Mouse (Mus musculus) kidney, postnatal 0 days (tissue): ENCODE results near the gene Klhdc4. TPM values are rescaled to one million over a fixed set of nuclear protein-coding genes. Genes with fewer than 3 reads are reported as not detected.

Experiments used
- ATAC-seq: fragments of 200-750 bp; cut with Nextera tagmentation; replicated peaks from 2 replicates; pipeline ENCODE4 v1.8.0; 2017; ENCODE audit warnings: low read depth, moderate number of reproducible peaks, moderate TSS enrichment, moderate library complexity; ENCODE audit not compliant: low FRiP score
- DNase-seq: peaks from one replicate; pipeline ENCODE4 v3.0.0-alpha.2; 2016; ENCODE audit warnings: low spot score
- H3K27ac ChIP-seq: fragments of 300-500 bp; sonication (generic); 2 replicates; pipeline ENCODE4 v1.5.1; 2014; ENCODE audit warnings: mild to moderate bottlenecking
- H3K27me3 ChIP-seq: fragments of 300-500 bp; sonication (generic); 2 replicates; pipeline ENCODE4 v1.6.1; 2014; ENCODE audit warnings: low read length, mixed read lengths; ENCODE audit not compliant: insufficient read depth
- H3K36me3 ChIP-seq: fragments of 300-500 bp; sonication (generic); 2 replicates; pipeline ENCODE4 v1.6.1; 2014; ENCODE audit warnings: low read length, mixed read lengths; ENCODE audit not compliant: insufficient read depth
- H3K4me1 ChIP-seq: fragments of 300-500 bp; sonication (generic); replicated peaks from 2 replicates; pipeline ENCODE4 v1.6.1; 2014; ENCODE audit warnings: antibody characterized with exemption, low read length, mixed read lengths; ENCODE audit not compliant: insufficient read depth
- H3K4me2 ChIP-seq: fragments of 300-500 bp; sonication (generic); 2 replicates; pipeline ENCODE4 v1.6.1; 2014; ENCODE audit warnings: mild to moderate bottlenecking, low read length, moderate library complexity, mixed read lengths
- H3K4me3 ChIP-seq: fragments of 300-500 bp; sonication (generic); replicated peaks from 2 replicates; pipeline ENCODE4 v1.5.1; 2014; ENCODE audit warnings: low read depth, low read length
- H3K9ac ChIP-seq: fragments of 300-500 bp; sonication (generic); 2 replicates; pipeline ENCODE4 v1.6.1; 2014; ENCODE audit warnings: low read depth, low read length
- H3K9me3 ChIP-seq: fragments of 300-500 bp; sonication (generic); replicated peaks from 2 replicates; pipeline ENCODE4 v1.6.1; 2016; ENCODE audit warnings: low read length, inconsistent platforms, mixed read lengths
- CTCF ChIP-seq: IDR thresholded peaks from 2 replicates; pipeline ENCODE4 v1.5.1; 2016; ENCODE audit warnings: antibody characterized with exemption, low read depth, mild to moderate bottlenecking, moderate library complexity
- WGBS: fragments of 180-500 bp; shearing (Covaris S2); extraction: QIAGEN DNeasy Blood & Tissue Kit; methylation state at CpG from one replicate; pipeline ENCODE4 v1.1.7; 2014; 5-methylcytosine and 5-hydroxymethylcytosine counted together
- polyA plus RNA-seq: library from polyadenylated mRNA; unstranded; fragments of >200 nt; fragmentation: Nextera tagmentation; extraction: Ambion mirVana; gene quantifications from 2 replicates; pipeline ENCODE4 v1.2.1, GENCODE M21; 2015

The Klhdc4 gene
- polyA plus RNA-seq, 1 experiment from 2014 or later = 21.2 TPM

DNA sequence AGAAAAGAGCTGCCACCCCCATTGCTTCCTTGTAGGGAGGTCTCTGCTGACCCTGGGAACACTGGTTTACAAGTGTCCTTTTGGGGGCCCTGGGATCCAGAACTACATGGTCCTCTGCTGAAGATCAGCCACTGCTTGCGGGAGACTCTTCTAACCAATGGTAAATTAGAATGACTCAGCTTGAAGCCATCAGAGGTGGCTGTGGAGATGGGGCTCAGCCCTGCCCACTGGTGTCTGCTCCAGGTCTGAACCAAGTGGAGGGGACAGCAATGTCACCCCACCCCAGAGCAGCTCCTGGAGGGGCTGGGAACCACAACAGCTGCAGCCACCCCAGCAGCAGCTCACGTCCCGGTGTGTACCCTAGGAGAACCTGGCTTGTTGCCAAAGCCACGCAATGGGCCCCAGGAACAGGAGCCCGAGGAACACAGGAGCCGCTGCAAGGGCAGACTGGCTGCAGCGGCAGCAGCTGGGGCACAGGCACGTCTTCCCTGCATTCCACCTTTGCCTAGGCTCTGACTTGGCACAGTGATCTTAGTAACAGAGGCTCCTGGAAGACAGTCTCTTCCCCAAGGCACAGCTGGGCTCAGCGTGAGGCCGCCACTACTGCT, 42.6 kb upstream of the Klhdc4 start:
- H3K27me3 ChIP-seq = no peaks in the 10 kb centered on the region
- H3K4me3 ChIP-seq = no peak overlapping the region
- H3K4me1 ChIP-seq = peaks cover 12% of the 10 kb centered on the region; the same call in 1 of the 2 replicates
- no peak for TF ChIP-seq CTCF
- H3K4me2 ChIP-seq = no peak overlapping the region
- H3K27ac ChIP-seq = no peak overlapping the region
- H3K36me3 ChIP-seq = no peaks in the 10 kb centered on the region
- DNase-seq (no peak), ATAC-seq (no peak)
- H3K9ac ChIP-seq = no peak overlapping the region
- WGBS = 27% methylated on average over 10 of the region's 10 CpGs
- no peaks in the 10 kb centered on the region for H3K9me3 ChIP-seq

- H3K4me3 ChIP-seq = no peak overlapping the region
- DNase-seq (no peak), ATAC-seq (no peak)
- H3K27ac ChIP-seq = no peak overlapping the region
- H3K9me3 ChIP-seq = no peaks in the 10 kb centered on the region
- no peak for TF ChIP-seq CTCF
- 87% methylated on average over 2 of the region's 2 CpGs for WGBS
- no peaks in the 10 kb centered on the region for H3K27me3 ChIP-seq
- H3K4me2 ChIP-seq = no peak overlapping the region
- H3K4me1 ChIP-seq = peaks cover 8% of the 10 kb centered on the region; the same call in 1 of the 2 replicates
- H3K36me3 ChIP-seq = no peaks in the 10 kb centered on the region
- H3K9ac ChIP-seq = no peak overlapping the region
Measured at GRCm38 (mm10) chr8:121870190-121870589, 40.8 kb upstream of the Klhdc4 start.

DNA sequence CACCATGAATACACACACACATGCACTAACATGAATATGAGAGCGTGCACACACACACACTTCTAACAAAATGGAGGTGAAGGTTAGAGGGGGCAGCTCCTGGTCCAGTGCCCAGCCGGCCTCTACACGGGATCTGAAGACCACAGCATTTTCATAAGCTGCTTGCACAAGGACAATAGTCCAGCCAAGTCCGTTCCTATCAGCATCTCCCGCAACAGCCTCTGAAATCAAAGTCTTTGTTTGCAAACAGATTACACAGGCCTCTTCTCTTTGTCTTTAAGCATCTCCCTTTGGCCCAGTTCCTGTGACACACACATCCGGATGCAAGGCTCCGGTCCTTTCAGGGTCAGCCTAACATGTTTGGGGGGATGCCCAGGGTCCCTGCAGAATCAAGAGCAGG, 39.5 kb upstream of the Klhdc4 start:
- Histone ChIP-seq H3K27ac (no peak overlapping the region), H3K36me3 (no peaks in the 10 kb centered on the region), H3K9ac (no peak overlapping the region), H3K4me1 (no peaks in the 10 kb centered on the region), H3K4me3 (no peak overlapping the region), H3K27me3 (no peaks in the 10 kb centered on the region), H3K4me2 (no peak overlapping the region), H3K9me3 (no peaks in the 10 kb centered on the region)
- 89% methylated on average over 7 of the region's 7 CpGs for WGBS
- no peak for TF ChIP-seq CTCF
- no peak for DNase-seq
- no peak for ATAC-seq

GRCm38 (mm10) chr8:121868196-121868595, 38.8 kb upstream of the Klhdc4 start:
- Histone ChIP-seq H3K9me3 (no peaks in the 10 kb centered on the region), H3K27ac (no peak overlapping the region), H3K4me1 (no peaks in the 10 kb centered on the region), H3K36me3 (no peaks in the 10 kb centered on the region), H3K9ac (no peak overlapping the region), H3K4me2 (no peak overlapping the region), H3K4me3 (no peak overlapping the region), H3K27me3 (no peaks in the 10 kb centered on the region)
- 85% methylated on average over 5 of the region's 5 CpGs for WGBS
- DNase-seq (no peak), ATAC-seq (no peak)
- TF ChIP-seq CTCF = no peak

GRCm38 (mm10) chr8:121865356-121865755, 36.0 kb upstream of the Klhdc4 start:
- Histone ChIP-seq H3K4me3 (no peak overlapping the region), H3K9ac (no peak overlapping the region), H3K27me3 (no peaks in the 10 kb centered on the region), H3K36me3 (no peaks in the 10 kb centered on the region), H3K4me2 (no peak overlapping the region), H3K27ac (no peak overlapping the region), H3K4me1 (no peaks in the 10 kb centered on the region), H3K9me3 (no peaks in the 10 kb centered on the region)
- ATAC-seq (no peak), DNase-seq (no peak)
- WGBS = 63% methylated on average over 8 of the region's 8 CpGs
- no peak for TF ChIP-seq CTCF

- Histone ChIP-seq H3K4me3 (no peak overlapping the region), H3K36me3 (no peaks in the 10 kb centered on the region), H3K4me1 (no peaks in the 10 kb centered on the region), H3K9me3 (no peaks in the 10 kb centered on the region), H3K27ac (no peak overlapping the region), H3K4me2 (no peak overlapping the region), H3K27me3 (no peaks in the 10 kb centered on the region), H3K9ac (no peak overlapping the region)
- no peak for TF ChIP-seq CTCF
- ATAC-seq = no peak
- 62% methylated on average over 10 of the region's 12 CpGs for WGBS
- DNase-seq = no peak
Measured at GRCm38 (mm10) chr8:121861806-121862548, 32.6 kb upstream of the Klhdc4 start.
